Mouse (Mus musculus) E14TG2a.4 (cell line): ENCODE data around the gene 1500009C09Rik.

ENCODE experiments used
- CTCF ChIP-seq: conservative IDR thresholded peaks from 2 replicates; pipeline ENCODE4 v1.5.1; 2014; ENCODE audit warnings: low read length
- NANOG ChIP-seq: IDR thresholded peaks from 2 replicates; pipeline ENCODE4 v1.6.1; 2014; ENCODE audit warnings: borderline replicate concordance, low read length, mixed read lengths
- POU5F1 ChIP-seq: IDR thresholded peaks from 2 replicates; pipeline ENCODE4 v1.6.1; 2014; ENCODE audit warnings: low read length, borderline replicate concordance

- no peak for TF ChIP-seq CTCF
- no peak for TF ChIP-seq POU5F1
- TF ChIP-seq NANOG = no peak
Measured at GRCm38 (mm10) chr15:82243742-82244114, 8.5 kb upstream of the 1500009C09Rik start.
